Mouse (Mus musculus): Measurements from ENCODE around the gene Htr1f.

Htr1f gene

DNA sequence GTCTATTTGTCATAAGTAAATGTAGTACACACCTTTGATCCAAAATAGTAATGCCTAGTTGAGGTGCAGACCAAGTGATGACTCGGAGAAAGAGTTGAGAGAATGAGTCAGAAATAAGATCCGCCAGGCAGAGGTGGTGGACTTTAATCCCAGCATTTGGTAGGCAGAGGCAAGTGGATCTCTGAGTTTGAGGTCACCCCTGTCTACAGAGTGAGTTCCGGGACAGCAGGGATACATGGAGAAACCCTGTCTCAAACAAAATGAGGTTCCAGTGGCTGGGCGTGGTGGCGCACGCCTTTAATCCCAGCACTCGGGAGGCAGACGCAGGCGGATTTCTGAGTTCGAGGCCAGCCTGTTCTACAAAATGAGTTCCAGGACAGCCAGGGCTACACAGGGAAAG is 230.3 kb downstream of the Htr1f start:
- Histone ChIP-seq H3K4me1 (replicated peaks; ENCODE audit: low read depth, low read length) (peaks cover 35% of the 10 kb centered on the region), H3K27me3 (ENCODE audit: insufficient read depth, low read length) (no peaks in the 10 kb centered on the region), H3K4me3 (replicated peaks; ENCODE audit: low read length) (no peak overlapping the region), H3K36me3 (ENCODE audit: insufficient read depth, low read length) (peaks cover 17% of the 10 kb centered on the region; the same call in 1 of the 2 replicates), H3K9me3 (ENCODE audit: low read length) (peaks cover 62% of the 10 kb centered on the region)
- TF ChIP-seq NANOG (IDR thresholded peaks at IDR 0.05; ENCODE audit: borderline replicate concordance, low read length) (no peak), CTCF (conservative IDR thresholded peaks at IDR 0.05; ENCODE audit: low read length) (no peak), POU5F1 (IDR thresholded peaks at IDR 0.05; ENCODE audit: borderline replicate concordance, low read length) (no peak)

Data from E14TG2a.4 (cell line).